Mouse (Mus musculus) small intestine, adult 2 months (tissue): ENCODE data around the gene Olfr418.

Experiments used
- CTCF ChIP-seq: fragments of 200-500 bp; IDR thresholded peaks from 2 replicates; pipeline ENCODE4 v1.5.1; 2012; ENCODE audit warnings: low read depth, mild to moderate bottlenecking, control low read depth, inconsistent platforms, low read length, moderate library complexity, mixed read lengths; ENCODE audit not compliant: insufficient replicate concordance, insufficient read length; ENCODE audit errors: extremely low read depth
- POLR2A ChIP-seq: fragments of 200-500 bp; IDR thresholded peaks from 2 replicates; pipeline ENCODE4 v1.6.1; 2012; ENCODE audit warnings: low read depth, mild to moderate bottlenecking, control low read depth, inconsistent platforms, low read length, moderate library complexity

DNA sequence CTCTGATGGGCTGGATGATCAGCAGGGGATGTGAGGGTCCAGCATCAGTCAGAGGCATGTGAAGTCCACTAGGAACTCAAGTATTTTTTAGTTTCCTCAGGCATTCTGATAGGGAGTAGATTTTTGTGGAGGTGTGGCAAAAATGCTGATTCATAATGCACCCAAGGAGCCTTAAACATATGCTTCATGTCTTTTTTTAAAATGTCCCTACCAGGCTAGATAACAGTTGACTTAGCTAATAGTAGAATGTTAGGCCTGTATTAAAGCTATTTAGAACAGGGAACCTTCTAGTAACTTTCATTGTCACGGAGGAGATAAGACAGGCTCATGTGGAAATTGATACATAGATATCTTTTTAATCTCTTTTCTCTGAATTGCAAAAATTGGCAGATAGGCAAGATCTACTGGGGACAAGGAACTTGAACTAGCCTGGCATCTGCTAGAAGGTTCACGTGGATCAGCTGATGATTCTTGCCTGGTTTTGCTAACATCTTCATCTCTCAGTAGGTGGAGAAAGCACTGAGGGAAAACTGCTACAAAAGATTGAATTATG, 52.2 kb downstream of the Olfr418 start:
- no peak for TF ChIP-seq CTCF
- TF ChIP-seq POLR2A = no peak
